Mouse (Mus musculus): Measurements from ENCODE around the gene Proser1. TPM values are rescaled to one million over a fixed set of nuclear protein-coding genes. Genes with fewer than 3 reads are reported as not detected.

Gene Proser1
- polyA plus RNA-seq, 1 experiment: 25.2 TPM

DNA sequence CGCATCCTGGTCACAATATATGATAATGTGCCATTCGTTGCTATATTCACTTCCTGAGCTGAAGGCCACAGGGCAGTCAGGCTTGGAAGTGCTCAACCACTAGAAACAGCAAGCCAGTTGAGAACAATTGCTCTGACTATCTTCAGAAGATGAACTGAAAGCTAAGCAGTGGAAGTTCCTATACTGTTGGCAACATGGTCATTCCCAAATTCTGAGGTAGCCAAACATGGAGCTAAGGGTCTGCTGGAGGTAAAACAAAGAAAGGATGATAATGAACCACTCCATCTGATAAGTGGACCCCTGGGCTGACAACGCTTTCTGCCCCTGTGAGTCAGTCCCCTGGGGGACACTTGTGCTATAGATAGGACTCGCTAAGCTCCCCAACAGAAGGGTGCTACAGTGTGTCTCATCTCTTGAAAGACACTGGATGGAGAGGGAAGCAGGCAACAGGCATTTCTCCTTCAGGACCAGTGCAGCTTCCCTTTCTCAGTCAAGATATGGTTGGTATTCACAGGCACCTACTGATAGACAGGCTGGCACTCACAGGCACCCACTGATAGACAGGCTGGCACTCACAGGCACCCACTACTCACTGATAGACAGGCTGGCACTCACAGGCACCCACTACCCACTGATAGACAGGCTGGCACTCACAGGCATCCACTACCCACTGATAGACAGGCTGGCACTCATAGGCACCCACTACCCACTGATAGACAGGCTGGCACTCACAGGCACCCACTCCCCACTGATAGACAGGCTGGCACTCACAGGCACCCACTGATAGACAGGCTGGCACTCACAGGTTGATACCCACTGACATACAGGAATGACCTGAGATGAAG lies 51.0 kb downstream of the Proser1 start:
- Histone ChIP-seq H3K4me3 (replicated peaks; ENCODE audit: extremely low read depth, low read depth, low read length) (no peak overlapping the region), H3K4me1 (ENCODE audit: control insufficient read depth, insufficient read depth, low read length) (no peaks in the 10 kb centered on the region)
- TF ChIP-seq POLR2A (IDR thresholded peaks at IDR 0.05; ENCODE audit: borderline replicate concordance, extremely low read depth, low read depth, low read length) (no peak), CTCF (IDR thresholded peaks at IDR 0.05; ENCODE audit: insufficient read depth, low read length) (no peak)
- no peak for DNase-seq
- 63% methylated on average over 4 of the region's 4 CpGs for WGBS

DNA sequence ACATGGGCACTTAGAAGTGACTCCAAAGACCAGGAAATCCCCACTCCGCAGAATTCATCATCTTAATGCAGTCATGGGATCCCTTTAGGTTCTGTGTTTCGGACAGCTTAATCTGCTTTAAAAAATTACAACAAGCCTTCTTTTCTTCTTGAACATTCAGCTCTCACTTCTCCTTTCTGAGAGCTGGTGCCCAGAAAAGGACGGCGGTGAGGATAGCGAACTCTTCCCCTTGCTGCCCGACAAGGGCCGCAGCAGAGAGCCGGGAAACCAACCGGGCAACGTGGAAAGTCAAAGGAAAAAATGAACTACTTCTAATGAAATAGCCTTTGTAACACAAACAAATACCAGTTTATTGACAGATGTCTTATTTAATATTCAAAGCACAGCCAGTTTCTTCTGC lies 59.3 kb downstream of the Proser1 start:
- no peak for DNase-seq
- no peak overlapping the region for H3K4me3 ChIP-seq (replicated peaks; ENCODE audit: extremely low read depth, low read depth, low read length)
- TF ChIP-seq POLR2A (IDR thresholded peaks at IDR 0.05; ENCODE audit: borderline replicate concordance, extremely low read depth, low read depth, low read length) (no peak), CTCF (IDR thresholded peaks at IDR 0.05; ENCODE audit: insufficient read depth, low read length) (no peak)
- H3K4me1 ChIP-seq (ENCODE audit: control insufficient read depth, insufficient read depth, low read length): no peaks in the 10 kb centered on the region; the same call in 1 of the 2 replicates
- 86% methylated on average over 10 of the region's 10 CpGs for WGBS

DNA sequence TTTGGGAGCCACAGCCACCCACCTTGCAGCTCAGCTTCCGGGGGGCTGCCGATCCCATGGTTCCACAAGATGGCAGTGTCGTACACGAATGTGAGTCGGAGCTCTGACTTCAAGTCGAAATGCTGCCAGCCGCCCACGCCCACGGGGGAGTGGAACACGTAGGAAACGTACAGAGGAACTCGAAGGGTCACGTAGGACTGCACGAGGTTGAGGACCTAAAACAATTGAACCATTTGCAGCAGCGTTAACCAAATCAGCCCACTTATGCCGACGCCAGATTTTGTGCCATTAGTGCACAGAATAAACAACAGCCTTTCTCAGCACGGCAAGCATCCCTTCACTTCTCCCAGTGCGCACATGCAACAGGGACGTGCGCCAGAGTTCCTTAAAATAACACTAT lies 62.3 kb downstream of the Proser1 start:
- WGBS: 4% methylated on average over 21 of the region's 21 CpGs
- H3K4me1 ChIP-seq (ENCODE audit: control insufficient read depth, insufficient read depth, low read length): no peaks in the 10 kb centered on the region; the same call in 1 of the 2 replicates
- TF ChIP-seq POLR2A (IDR thresholded peaks at IDR 0.05; ENCODE audit: borderline replicate concordance, extremely low read depth, low read depth, low read length): no peak
- TF ChIP-seq CTCF (IDR thresholded peaks at IDR 0.05; ENCODE audit: insufficient read depth, low read length): peak; percentile 60
- H3K4me3 ChIP-seq (replicated peaks; ENCODE audit: extremely low read depth, low read depth, low read length): peak overlapping the region; percentile 51
- DNase-seq: peak; percentile 47

DNA sequence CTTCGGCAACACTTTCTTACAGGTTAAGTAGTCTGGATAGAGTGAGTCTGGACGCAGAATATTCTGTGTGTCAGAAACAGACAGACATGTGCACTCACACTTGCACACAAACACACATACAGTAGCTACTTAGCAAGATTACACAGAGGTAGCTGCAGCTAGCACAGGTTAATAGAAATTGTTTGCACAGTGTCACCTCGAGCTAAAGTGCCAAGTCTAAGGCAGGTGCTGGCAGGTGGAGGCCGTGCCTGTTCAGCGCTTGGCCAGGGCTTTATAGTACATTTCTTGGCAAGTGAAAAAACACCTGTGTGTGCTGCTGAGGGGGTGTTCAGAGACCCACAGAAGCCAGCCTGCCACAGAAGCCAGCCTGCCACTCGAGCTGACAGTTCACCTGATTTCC lies 66.8 kb downstream of the Proser1 start:
- no peak for DNase-seq
- no peak for TF ChIP-seq POLR2A (IDR thresholded peaks at IDR 0.05; ENCODE audit: borderline replicate concordance, extremely low read depth, low read depth, low read length)
- no peak for TF ChIP-seq CTCF (IDR thresholded peaks at IDR 0.05; ENCODE audit: insufficient read depth, low read length)
- Histone ChIP-seq H3K4me1 (ENCODE audit: control insufficient read depth, insufficient read depth, low read length) (no peaks in the 10 kb centered on the region; the same call in 1 of the 2 replicates), H3K4me3 (replicated peaks; ENCODE audit: extremely low read depth, low read depth, low read length) (no peak overlapping the region)
- 62% methylated on average over 6 of the region's 6 CpGs for WGBS

Other genes with a start within 250 kb of the Proser1 start
- gene Nhlrc3, start 334 bp upstream of the Proser1 start, polyA plus RNA-seq (2012; rRNA removed): 8.1 and 13.1 TPM in 2 replicates
- gene Stoml3, start 25.0 kb downstream of the Proser1 start, polyA plus RNA-seq (2012; rRNA removed): 0.06 TPM in 1 of 2 replicates, not detected in the other
- gene Frem2, start 193.7 kb downstream of the Proser1 start, polyA plus RNA-seq (2012; rRNA removed): 1.0 and 1.1 TPM in 2 replicates